Mouse (Mus musculus) heart, postnatal 0 days (tissue): ENCODE data around the gene Ptgfr. TPM values are rescaled to one million over a fixed set of nuclear protein-coding genes. Genes with fewer than 3 reads are reported as not detected.

Source experiments
- ATAC-seq: fragments of 200-750 bp; cut with Nextera tagmentation; 2 replicates; pipeline ENCODE4 v1.8.0; 2017; ENCODE audit warnings: low read depth, moderate number of reproducible peaks, moderate library complexity; ENCODE audit not compliant: insufficient read depth
- DNase-seq: peaks from one replicate; pipeline ENCODE4 v3.0.0-alpha.2; 2016; ENCODE audit warnings: low spot score
- H3K27ac ChIP-seq: fragments of 300-500 bp; sonication (generic); 2 replicates; pipeline ENCODE4 v1.5.1; 2014; ENCODE audit warnings: low read depth, mild to moderate bottlenecking
- H3K27me3 ChIP-seq: fragments of 300-500 bp; sonication (generic); 2 replicates; pipeline ENCODE4 v1.6.1; 2014; ENCODE audit warnings: low read length, mixed read lengths; ENCODE audit not compliant: control insufficient read depth, insufficient read depth
- H3K36me3 ChIP-seq: fragments of 300-500 bp; sonication (generic); replicated peaks from 2 replicates; pipeline ENCODE4 v1.6.1; 2014; ENCODE audit warnings: low read length, mixed read lengths; ENCODE audit not compliant: control insufficient read depth, insufficient read depth
- H3K4me1 ChIP-seq: fragments of 300-500 bp; sonication (generic); 2 replicates; pipeline ENCODE4 v1.6.1; 2014; ENCODE audit warnings: antibody characterized with exemption; ENCODE audit not compliant: control insufficient read depth, insufficient read depth
- H3K4me2 ChIP-seq: fragments of 300-500 bp; sonication (generic); 2 replicates; pipeline ENCODE4 v1.6.1; 2014; ENCODE audit warnings: low read depth, mild to moderate bottlenecking, low read length, moderate library complexity
- H3K4me3 ChIP-seq: fragments of 300-500 bp; sonication (generic); 2 replicates; pipeline ENCODE4 v1.5.1; 2014; ENCODE audit warnings: low read depth, low read length
- H3K9ac ChIP-seq: fragments of 300-500 bp; sonication (generic); replicated peaks from 2 replicates; pipeline ENCODE4 v1.6.1; 2014; ENCODE audit warnings: low read depth, low read length, mixed read lengths
- H3K9me3 ChIP-seq: fragments of 300-500 bp; sonication (generic); replicated peaks from 2 replicates; pipeline ENCODE4 v1.6.1; 2016; ENCODE audit warnings: low read length; ENCODE audit not compliant: control insufficient read depth
- CTCF ChIP-seq: IDR thresholded peaks from 2 replicates; pipeline ENCODE4 v1.5.1; 2016; ENCODE audit warnings: antibody characterized with exemption, control low read depth, low read depth
- EP300 ChIP-seq: IDR thresholded peaks from 2 replicates; pipeline ENCODE4 v1.6.1; 2016; ENCODE audit warnings: antibody characterized with exemption, low read depth
- WGBS: fragments of 180-500 bp; shearing (Covaris S2); extraction: QIAGEN DNeasy Blood & Tissue Kit; methylation state at CpG from one replicate; pipeline ENCODE4 v1.1.7; 2014; 5-methylcytosine and 5-hydroxymethylcytosine counted together
- polyA plus RNA-seq: library from polyadenylated mRNA; unstranded; fragments of >200 nt; fragmentation: Nextera tagmentation; extraction: Ambion mirVana; gene quantifications from 2 replicates; pipeline ENCODE4 v1.2.1, GENCODE M21; 2015
- total RNA-seq: library from RNA; depleted of rRNA; stranded (reverse); fragments of >200 nt; gene quantifications from 2 replicates; pipeline ENCODE4 v1.2.3, GENCODE M21; 2014; ENCODE audit warnings: low replicate concordance; rRNA removed

Ptgfr gene
- total and polyA plus RNA-seq, 2 experiments from 2014 or later, result 0.57 to 1.5 TPM

DNA sequence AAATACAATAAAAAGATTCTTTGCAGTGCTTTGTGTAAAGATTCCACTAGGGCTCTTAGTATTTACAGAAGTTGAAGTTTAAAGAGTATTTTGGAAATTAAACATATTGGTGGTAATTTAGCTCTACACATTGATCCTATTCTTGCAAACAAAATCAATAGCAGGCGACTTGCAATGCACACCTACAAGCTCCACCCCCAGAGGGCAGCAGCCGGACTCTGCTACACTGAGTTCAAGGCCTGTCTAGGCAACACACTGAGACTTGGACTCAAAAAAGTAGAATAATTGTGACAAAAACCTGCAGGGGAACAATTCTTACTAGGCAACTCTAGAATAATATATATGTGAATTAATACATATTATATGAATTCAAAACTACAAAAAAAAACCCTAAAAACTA lies 28.8 kb downstream of the Ptgfr start:
- H3K4me2 ChIP-seq, result no peak overlapping the region

GRCm38 (mm10) chr3:151788622-151789021 lies 48.8 kb downstream of the Ptgfr start:
- no peak for ATAC-seq
- no peak overlapping the region for H3K9ac ChIP-seq
- H3K27ac ChIP-seq, result no peak overlapping the region
- H3K36me3 ChIP-seq, result no peaks in the 10 kb centered on the region
- WGBS, result 66% methylated on average over 8 of the region's 8 CpGs
- no peak for TF ChIP-seq CTCF
- TF ChIP-seq EP300, result no peak
- DNase-seq, result no peak
- H3K9me3 ChIP-seq, result no peaks in the 10 kb centered on the region
- no peak overlapping the region for H3K4me3 ChIP-seq
- no peak overlapping the region for H3K4me2 ChIP-seq
- H3K27me3 ChIP-seq, result no peaks in the 10 kb centered on the region
- H3K4me1 ChIP-seq, result no peaks in the 10 kb centered on the region

More for the DNA sequence above, 28.8 kb downstream of the Ptgfr start:
- TF ChIP-seq CTCF (no peak), EP300 (no peak)
- Histone ChIP-seq H3K9ac (no peak overlapping the region), H3K36me3 (no peaks in the 10 kb centered on the region), H3K4me1 (no peaks in the 10 kb centered on the region), H3K9me3 (no peaks in the 10 kb centered on the region), H3K27me3 (no peaks in the 10 kb centered on the region), H3K27ac (no peak overlapping the region), H3K4me3 (no peak overlapping the region)
- WGBS, result 62% methylated on average over 2 of the region's 2 CpGs
- DNase-seq, result no peak
- ATAC-seq, result no peak

DNA sequence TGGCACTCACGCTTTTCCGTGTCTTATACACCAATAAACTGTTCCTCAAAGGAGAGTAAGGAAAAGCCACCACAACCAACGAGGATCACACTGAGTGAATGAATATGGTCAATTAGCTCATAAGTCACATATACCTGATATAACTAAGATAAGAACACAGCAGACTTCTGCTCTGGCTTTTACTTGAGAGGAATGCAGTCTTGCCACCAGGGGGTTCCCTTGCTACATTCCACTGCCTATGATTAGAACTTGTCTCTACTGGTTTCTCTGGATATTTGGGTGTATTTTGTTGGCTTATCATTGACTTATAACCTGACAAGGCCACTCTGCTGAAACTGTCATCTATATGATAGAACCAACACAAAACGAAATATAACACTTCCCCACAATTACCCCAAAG lies 62.3 kb downstream of the Ptgfr start:
- H3K9me3 ChIP-seq, result no peaks in the 10 kb centered on the region
- TF ChIP-seq EP300, result no peak
- TF ChIP-seq CTCF, result peak; percentile 59
- ATAC-seq, result no peak
- 53% methylated on average over 4 of the region's 4 CpGs for WGBS
- DNase-seq, result no peak
- H3K27ac ChIP-seq, result no peak overlapping the region
- H3K4me1 ChIP-seq, result no peaks in the 10 kb centered on the region
- no peaks in the 10 kb centered on the region for H3K36me3 ChIP-seq
- H3K9ac ChIP-seq, result no peak overlapping the region
- H3K27me3 ChIP-seq, result no peaks in the 10 kb centered on the region
- H3K4me2 ChIP-seq, result no peak overlapping the region
- H3K4me3 ChIP-seq, result no peak overlapping the region

GRCm38 (mm10) chr3:151771074-151771473 lies 66.4 kb downstream of the Ptgfr start:
- TF ChIP-seq CTCF (peak; percentile 69), EP300 (no peak)

DNA sequence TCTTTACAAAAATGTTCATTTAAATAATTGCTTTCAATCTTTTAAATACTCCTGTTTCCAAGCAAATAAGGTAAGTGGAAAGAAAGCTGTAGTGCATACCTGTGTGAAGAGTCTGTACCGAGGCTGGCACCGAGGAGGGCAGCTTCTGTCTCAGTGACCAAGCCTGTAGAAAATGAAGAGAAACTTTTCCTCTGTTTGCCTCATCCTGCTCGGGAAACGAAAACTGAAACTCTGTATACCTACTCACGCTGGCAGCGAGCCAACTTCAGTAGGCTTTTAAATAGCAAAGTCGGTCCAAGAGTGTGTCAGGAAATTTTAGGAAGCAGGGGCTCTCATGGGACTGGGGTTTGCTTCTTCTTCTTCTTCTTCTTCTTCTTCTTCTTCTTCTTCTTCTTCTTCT lies 87.7 kb downstream of the Ptgfr start, which contains the start of gene Ifi44:
Ifi44 (minus strand) TSS at position 224 of the 400 bp plus-strand sequence.
- Histone ChIP-seq H3K4me3 (peak within 1 kb of the TSS; percentile 39), H3K4me2 (peak within 1 kb of the TSS; percentile 58), H3K9me3 (no peaks in the 10 kb centered on the region), H3K9ac (no peak within 1 kb of the TSS), H3K4me1 (no peaks in the 10 kb centered on the region), H3K27ac (no peak within 1 kb of the TSS), H3K36me3 (no peaks in the 10 kb centered on the region), H3K27me3 (no peaks in the 10 kb centered on the region)
- ATAC-seq (no peak), DNase-seq (peak; percentile 27)
- TF ChIP-seq EP300 (no peak), CTCF (no peak)
- WGBS, result 25% methylated on average over 7 of the region's 7 CpGs

More at GRCm38 (mm10) chr3:151771074-151771473, 66.4 kb downstream of the Ptgfr start:
- Histone ChIP-seq H3K27ac (no peak overlapping the region), H3K9me3 (no peaks in the 10 kb centered on the region), H3K9ac (no peak overlapping the region), H3K27me3 (no peaks in the 10 kb centered on the region), H3K4me3 (no peak overlapping the region), H3K4me1 (no peaks in the 10 kb centered on the region), H3K4me2 (no peak overlapping the region), H3K36me3 (no peaks in the 10 kb centered on the region)
- no peak for ATAC-seq
- 63% methylated on average over 3 of the region's 3 CpGs for WGBS
- no peak for DNase-seq

- TF ChIP-seq EP300 (no peak), CTCF (no peak)
- H3K9me3 ChIP-seq, result no peaks in the 10 kb centered on the region
- DNase-seq, result no peak
- no peak for ATAC-seq
- H3K4me2 ChIP-seq, result peak overlapping the region; percentile 58
- no peak overlapping the region for H3K27ac ChIP-seq
- H3K4me1 ChIP-seq, result no peaks in the 10 kb centered on the region
- WGBS, result 79% methylated on average over 1 of the region's 1 CpGs
- H3K27me3 ChIP-seq, result no peaks in the 10 kb centered on the region
- H3K4me3 ChIP-seq, result peak overlapping the region; percentile 39; the same call in 1 of the 2 replicates
- H3K9ac ChIP-seq, result no peak overlapping the region
- no peaks in the 10 kb centered on the region for H3K36me3 ChIP-seq
Observed at GRCm38 (mm10) chr3:151748514-151748913, 88.9 kb downstream of the Ptgfr start.

Other genes starting within 250 kb of the Ptgfr start
- 3.7 and 9.7 TPM in 2 replicates for gene Ifi44, start 87.7 kb downstream of the Ptgfr start, total RNA-seq
- gene Ifi44, start 87.7 kb downstream of the Ptgfr start, polyA plus RNA-seq, result 1.0 and 1.5 TPM in 2 replicates
- not detected in 2 replicates for gene Ifi44l, start 74.7 kb downstream of the Ptgfr start, total RNA-seq
- gene Ifi44l, start 74.7 kb downstream of the Ptgfr start, polyA plus RNA-seq, result not detected in 2 replicates